Mouse (Mus musculus): ENCODE results near the gene Fancf. TPM values are rescaled to one million over a fixed set of nuclear protein-coding genes. Genes with fewer than 3 reads are reported as not detected.

Gene Fancf
- polyA plus RNA-seq, 1 experiment from 2014 or later: 7.0 TPM

DNA sequence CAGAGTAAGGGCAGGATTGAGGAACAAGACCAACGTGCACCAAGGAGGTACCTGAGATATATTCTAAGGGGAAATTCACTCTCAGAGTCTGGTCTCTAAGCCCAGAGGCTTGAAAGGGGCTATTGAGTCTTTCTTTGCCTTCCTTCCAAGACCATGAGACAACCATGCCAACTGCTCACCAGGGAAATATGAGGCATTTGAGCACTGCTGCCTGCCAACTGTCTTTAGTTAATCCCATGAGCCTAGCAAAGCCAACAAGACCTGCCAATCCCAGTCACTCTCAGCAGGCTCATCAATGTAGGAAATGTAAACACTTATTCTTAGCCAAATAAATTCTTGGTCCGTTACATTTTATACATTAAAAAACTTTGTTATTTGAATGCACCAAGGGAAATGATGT is 40.6 kb downstream of the Fancf start:
- Histone ChIP-seq H3K9me3 (replicated peaks) (no peaks in the 10 kb centered on the region), H3K4me3 (no peak overlapping the region), H3K4me1 (no peaks in the 10 kb centered on the region), H3K27me3 (ENCODE audit: low read depth, poor library complexity, severe bottlenecking) (no peaks in the 10 kb centered on the region), H3K27ac (replicated peaks) (no peak overlapping the region), H3K36me3 (no peaks in the 10 kb centered on the region)
- no peak for DNase-seq (ENCODE audit: low spot score)
- 74% methylated on average over 2 of the region's 2 CpGs for WGBS

DNA sequence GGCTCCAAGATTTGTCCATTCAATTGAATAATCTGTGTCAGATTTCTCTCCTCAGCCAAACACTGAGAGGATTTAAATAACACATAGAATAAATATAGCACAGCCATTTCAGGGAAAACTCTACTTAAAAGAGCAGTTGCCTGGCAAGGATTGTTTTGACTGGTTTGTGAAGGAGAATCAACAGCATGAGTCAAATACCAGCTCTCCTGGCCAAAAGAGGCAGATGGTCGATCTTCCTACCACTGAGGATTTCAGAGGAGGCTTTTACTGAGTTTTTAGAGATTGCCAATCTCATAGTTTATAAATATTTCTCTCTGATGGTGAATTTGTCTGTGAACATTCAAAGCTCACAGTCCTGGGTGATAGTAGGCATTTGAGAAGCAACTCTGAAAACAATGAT is 42.2 kb downstream of the Fancf start:
- no peaks in the 10 kb centered on the region for H3K4me1 ChIP-seq
- no peak overlapping the region for H3K4me3 ChIP-seq
- no peaks in the 10 kb centered on the region for H3K27me3 ChIP-seq (ENCODE audit: low read depth, poor library complexity, severe bottlenecking)
- H3K36me3 ChIP-seq: no peaks in the 10 kb centered on the region
- no peaks in the 10 kb centered on the region for H3K9me3 ChIP-seq (replicated peaks)
- H3K27ac ChIP-seq (replicated peaks): no peak overlapping the region
- DNase-seq (ENCODE audit: low spot score): no peak
- 81% methylated on average over 1 of the region's 1 CpGs for WGBS

DNA sequence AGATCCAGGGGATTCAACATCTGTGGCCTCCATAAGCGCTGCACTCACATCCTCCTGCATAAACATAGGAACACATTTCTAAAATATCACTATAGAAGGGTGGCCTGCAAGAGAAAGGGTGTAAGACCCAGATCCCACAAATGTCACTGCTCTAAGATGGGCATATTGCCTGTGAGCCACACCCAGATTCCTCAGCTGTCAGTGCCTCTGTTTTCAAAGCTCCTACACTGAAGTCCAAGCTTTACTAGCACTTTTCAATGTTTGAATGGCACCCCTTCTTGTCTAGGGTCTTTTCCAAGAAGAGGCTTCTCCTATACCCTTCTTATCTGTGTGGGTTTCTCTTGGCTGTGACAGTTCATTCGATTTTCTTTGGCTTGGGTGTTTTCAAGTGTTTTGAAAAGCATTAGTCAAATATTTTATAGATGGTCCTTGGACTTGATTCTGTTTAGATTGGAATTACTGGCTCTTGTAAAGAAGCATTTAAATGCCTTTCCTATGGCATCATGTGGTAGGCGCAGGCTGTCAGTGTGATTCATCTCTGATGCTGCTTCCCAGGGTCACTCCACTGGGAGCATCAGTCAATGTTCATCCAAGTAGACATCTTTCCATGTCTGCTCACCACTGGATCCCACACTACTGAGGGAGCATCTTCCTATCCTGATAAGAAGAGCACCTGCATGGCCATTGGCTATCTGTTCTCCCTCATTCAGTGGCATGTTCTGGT is 43.7 kb downstream of the Fancf start:
- Histone ChIP-seq H3K4me1 (no peaks in the 10 kb centered on the region), H3K27ac (replicated peaks) (no peak overlapping the region), H3K4me3 (no peak overlapping the region), H3K36me3 (no peaks in the 10 kb centered on the region), H3K27me3 (ENCODE audit: low read depth, poor library complexity, severe bottlenecking) (no peaks in the 10 kb centered on the region), H3K9me3 (replicated peaks) (no peaks in the 10 kb centered on the region)
- WGBS: 75% methylated on average over 3 of the region's 3 CpGs
- no peak for DNase-seq (ENCODE audit: low spot score)

DNA sequence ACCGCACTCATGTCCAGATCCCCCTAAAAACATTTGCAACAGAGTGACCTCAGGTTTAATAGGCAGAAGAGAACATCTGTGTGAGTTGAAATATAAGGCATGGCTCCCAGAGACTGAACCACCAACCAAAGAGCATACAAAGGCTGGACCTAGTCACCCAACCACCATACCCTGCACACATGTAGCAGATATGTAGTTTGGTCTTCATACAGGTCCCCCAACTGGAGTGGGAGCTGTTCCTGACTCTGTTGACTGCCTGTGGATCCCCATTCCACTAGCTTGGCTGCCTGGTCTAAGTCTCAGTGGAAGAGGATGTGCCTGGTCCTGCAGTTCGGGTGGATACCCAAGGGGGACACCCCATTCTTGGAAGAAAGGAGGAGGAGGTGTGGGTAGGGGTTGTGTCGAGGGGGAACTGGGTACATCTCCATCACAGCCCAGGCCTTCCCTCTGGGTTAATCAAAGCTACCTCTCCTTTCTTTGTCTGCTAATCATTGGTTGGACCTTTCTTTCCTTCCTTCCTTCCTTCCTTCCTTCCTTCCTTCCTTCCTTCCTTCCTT is 45.7 kb downstream of the Fancf start:
- Histone ChIP-seq H3K4me3 (no peak overlapping the region), H3K36me3 (no peaks in the 10 kb centered on the region), H3K27me3 (ENCODE audit: low read depth, poor library complexity, severe bottlenecking) (no peaks in the 10 kb centered on the region), H3K27ac (replicated peaks) (no peak overlapping the region), H3K4me1 (no peaks in the 10 kb centered on the region), H3K9me3 (replicated peaks) (no peaks in the 10 kb centered on the region)
- 65% methylated on average over 3 of the region's 3 CpGs for WGBS
- DNase-seq (ENCODE audit: low spot score): no peak

DNA sequence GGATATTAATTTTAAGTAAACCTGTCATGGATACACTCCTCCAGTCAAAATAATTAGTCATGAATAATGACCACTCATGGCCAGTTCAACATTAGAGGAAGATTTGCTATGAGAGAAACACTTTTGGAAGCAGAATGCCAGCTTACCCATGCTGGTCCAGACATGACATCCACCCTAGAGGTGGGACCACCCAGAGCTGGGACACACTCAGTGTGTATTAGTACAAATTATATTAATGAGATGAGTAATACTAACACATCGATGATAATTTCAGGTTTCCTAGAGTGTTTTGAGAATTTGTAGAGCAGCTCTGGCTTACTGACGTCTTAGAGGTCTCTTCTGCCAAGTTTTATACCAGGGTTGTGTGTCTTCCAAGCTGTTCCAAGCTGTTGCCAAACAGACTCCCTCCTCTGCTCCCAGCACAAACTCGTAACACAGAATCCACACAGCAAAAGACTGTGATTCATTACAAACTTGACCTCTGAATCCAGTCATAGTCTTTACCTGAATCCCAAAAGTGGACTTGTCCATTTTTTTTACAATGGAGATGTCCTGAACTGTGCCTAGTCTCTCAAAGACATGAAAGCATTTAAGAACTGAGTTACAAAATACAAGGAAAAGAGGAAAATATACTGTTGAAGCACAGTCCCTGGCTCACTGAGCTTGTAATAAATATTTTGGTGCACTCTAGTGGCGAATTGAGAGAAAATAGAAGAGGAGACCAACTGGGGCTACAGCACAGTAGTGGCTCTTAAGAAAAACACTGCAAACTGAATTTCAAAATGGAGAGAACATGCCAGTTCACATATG is 46.4 kb downstream of the Fancf start:
- Histone ChIP-seq H3K9me3 (replicated peaks) (no peaks in the 10 kb centered on the region), H3K4me1 (no peaks in the 10 kb centered on the region), H3K36me3 (no peaks in the 10 kb centered on the region), H3K27me3 (ENCODE audit: low read depth, poor library complexity, severe bottlenecking) (no peaks in the 10 kb centered on the region), H3K27ac (replicated peaks) (no peak overlapping the region), H3K4me3 (no peak overlapping the region)
- DNase-seq (ENCODE audit: low spot score): no peak
- WGBS: 66% methylated on average over 4 of the region's 4 CpGs

Other genes starting within 250 kb of the Fancf start
- 6.6 and 15.8 TPM in 2 replicates for gene Slc17a6, start 240.3 kb downstream of the Fancf start, polyA plus RNA-seq (2016; fragmentation: Nextera tagmentation; extraction: Ambion mirVana)
- 20.2 and 26.0 TPM in 2 replicates for gene Gas2, start 252 bp downstream of the Fancf start, polyA plus RNA-seq (2016; fragmentation: Nextera tagmentation; extraction: Ambion mirVana)
- gene Svip, start 143.8 kb upstream of the Fancf start, polyA plus RNA-seq (2016; fragmentation: Nextera tagmentation; extraction: Ambion mirVana): 7.0 and 10.0 TPM in 2 replicates
- gene 1700015G11Rik, start 153.5 kb upstream of the Fancf start, polyA plus RNA-seq (2016; fragmentation: Nextera tagmentation; extraction: Ambion mirVana): not detected in 2 replicates